In the genomic region with DNA sequence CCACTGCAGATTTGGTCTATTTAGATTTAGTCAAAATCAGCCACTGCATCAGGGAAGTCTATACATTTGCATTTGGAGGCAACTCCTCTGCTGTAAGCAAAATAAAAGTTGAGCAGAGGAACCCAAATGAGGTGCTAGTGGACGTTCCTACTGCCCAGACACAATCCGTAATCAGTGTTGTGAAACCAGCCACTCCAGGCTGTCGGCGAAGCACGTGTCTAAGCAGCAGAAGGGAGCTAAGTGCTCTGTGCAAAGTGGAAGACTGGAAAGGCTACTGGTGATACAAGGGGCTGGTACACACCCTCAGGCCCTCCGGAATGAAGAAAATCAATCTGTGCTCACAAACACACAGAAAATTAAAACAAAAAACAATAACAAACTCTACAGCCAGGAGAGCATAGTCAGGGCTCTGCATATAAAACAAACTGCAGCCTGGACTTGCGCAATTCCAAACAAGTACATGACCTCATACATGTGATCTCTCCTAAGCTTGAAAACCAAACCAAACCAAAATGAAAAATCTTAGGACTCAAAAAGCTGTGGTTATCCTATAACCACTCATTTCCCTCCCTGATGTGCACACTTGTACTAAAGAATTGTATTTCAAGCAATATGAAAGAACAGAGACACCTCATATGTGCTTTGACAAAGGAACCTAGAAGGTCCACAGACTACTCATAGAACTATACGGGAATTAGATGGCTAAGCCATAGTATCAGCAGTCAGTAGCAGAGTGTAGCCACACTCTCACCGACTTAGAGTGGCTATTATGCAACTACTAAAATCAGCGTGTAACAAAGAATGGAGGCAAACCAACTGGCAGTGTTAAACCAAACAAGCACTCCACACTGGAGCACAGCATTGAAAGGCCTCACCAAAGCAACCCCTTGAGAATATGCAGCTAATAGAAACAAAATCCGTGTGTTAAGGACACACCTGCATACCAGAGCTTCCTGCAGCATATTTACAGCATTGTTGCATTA, we compare ENCODE assay signal across 10 mouse cellular contexts.
DNase-seq lines count a peak whose midpoint lies in the region; ATAC-seq and TF ChIP-seq lines count a peak whose summit lies in the region.
"Had no signal": no experiment of that assay in that cellular context is flagged by ENCODE, and none has a peak within 500 bp of the region (broad histone marks: within the 10 kb centered on the region; RNA-seq: fewer than 3 reads in every experiment).

No protein-coding gene starts in this region.

- no peak overlapping the region for H3K9ac ChIP-seq in heart, embryonic 15.5 days
- no peak overlapping the region for H3K9ac ChIP-seq in liver, postnatal 0 days (replicated peaks)
- H3K9ac ChIP-seq: midbrain, embryonic 13.5 days had no signal

- no peak overlapping the region for H3K4me3 ChIP-seq in heart, embryonic 15.5 days
- H3K4me3 ChIP-seq in liver, postnatal 0 days (ENCODE audit: low read depth, low read length), result no peak overlapping the region
- H3K4me3 ChIP-seq: midbrain, embryonic 13.5 days had no signal

- WGBS in heart, embryonic 15.5 days, result 55% methylated on average over 11 of the region's 11 CpGs
- WGBS in liver, postnatal 0 days (ENCODE audit: insufficient replicate concordance), result 46% methylated on average over 11 of the region's 11 CpGs

- TF ChIP-seq EP300 in liver, postnatal 0 days (IDR thresholded peaks at IDR 0.05; ENCODE audit: low read depth), result no peak; the same call in 1 of the 2 replicates

- no peak for TF ChIP-seq CTCF in liver, postnatal 0 days (IDR thresholded peaks at IDR 0.05; ENCODE audit: low read depth)

- 0 out of 2 replicates have a peak, but pooled peaks cover 3% of the 10 kb centered on the region for H3K4me1 ChIP-seq in heart, embryonic 15.5 days (replicated peaks)
- H3K4me1 ChIP-seq in liver, postnatal 0 days (ENCODE audit: insufficient read depth), result peaks cover 31% of the 10 kb centered on the region
- H3K4me1 ChIP-seq: midbrain, embryonic 13.5 days had no signal

- peak; percentile 15 for DNase-seq in kidney, postnatal 10 days
- no peak for DNase-seq in kidney, postnatal 25 days
- DNase-seq in liver, postnatal 0 days, result peak; percentile 33
- DNase-seq in layer of hippocampus, postnatal 10 days (ENCODE audit: low spot score in 2 of 2), result no peak
- no peak for DNase-seq in frontal cortex, postnatal 14 days (ENCODE audit: low spot score in 2 of 2)
- DNase-seq: right cerebral cortex, postnatal 4 days had no signal

- H3K36me3 ChIP-seq in heart, embryonic 15.5 days, result no peaks in the 10 kb centered on the region
- H3K36me3 ChIP-seq in liver, postnatal 0 days (replicated peaks; ENCODE audit: insufficient read depth, low read length), result no peaks in the 10 kb centered on the region
- H3K36me3 ChIP-seq: midbrain, embryonic 13.5 days had no signal

- ATAC-seq in heart, embryonic 15.5 days (replicated peaks; ENCODE audit: insufficient number of reproducible peaks, insufficient read depth, low FRiP score, low read depth), result peak; percentile 73
- peak; percentile 78 for ATAC-seq in liver, postnatal 0 days
- ATAC-seq in megakaryocyte progenitor cell, adult 5-6 weeks (replicated peaks; ENCODE audit: poor library complexity), result peak; percentile 43
- ATAC-seq: intestine, embryonic 16.5 days; midbrain, embryonic 13.5 days had no signal

- no peaks in the 10 kb centered on the region for H3K9me3 ChIP-seq in heart, embryonic 15.5 days (replicated peaks)
- no peaks in the 10 kb centered on the region for H3K9me3 ChIP-seq in liver, postnatal 0 days (ENCODE audit: low read length)
- H3K9me3 ChIP-seq: midbrain, embryonic 13.5 days had no signal

- no peak overlapping the region for H3K27ac ChIP-seq in heart, embryonic 15.5 days
- H3K27ac ChIP-seq in liver, postnatal 0 days (ENCODE audit: low read depth), result peak overlapping the region; percentile 78
- H3K27ac ChIP-seq: midbrain, embryonic 13.5 days had no signal

- H3K27me3 ChIP-seq in heart, embryonic 15.5 days, result no peaks in the 10 kb centered on the region
- H3K27me3 ChIP-seq in liver, postnatal 0 days (ENCODE audit: insufficient read depth, low read length), result no peaks in the 10 kb centered on the region
- H3K27me3 ChIP-seq: midbrain, embryonic 13.5 days had no signal

- H3K4me2 ChIP-seq in heart, embryonic 15.5 days, result no peak overlapping the region
- H3K4me2 ChIP-seq in liver, postnatal 0 days (ENCODE audit: low read depth, low read length), result peak overlapping the region; percentile 50
- H3K4me2 ChIP-seq: midbrain, embryonic 13.5 days had no signal

Comparison
In these comparisons a context has a peak if more than half of its experiments do, and no peak if none do; other contexts are left out.
1. DNase-seq: peak in kidney, postnatal 10 days (single experiment) and liver, postnatal 0 days (single experiment); none in kidney, postnatal 25 days (0 of 2), layer of hippocampus, postnatal 10 days (0 of 2) and frontal cortex, postnatal 14 days (0 of 2).
2. Peak in every context shown above with its lines, with median percentiles within 50 percentile points of each other: ATAC-seq.